Comparison of ENCODE assay signal across 8 mouse cellular contexts in the genomic region with DNA sequence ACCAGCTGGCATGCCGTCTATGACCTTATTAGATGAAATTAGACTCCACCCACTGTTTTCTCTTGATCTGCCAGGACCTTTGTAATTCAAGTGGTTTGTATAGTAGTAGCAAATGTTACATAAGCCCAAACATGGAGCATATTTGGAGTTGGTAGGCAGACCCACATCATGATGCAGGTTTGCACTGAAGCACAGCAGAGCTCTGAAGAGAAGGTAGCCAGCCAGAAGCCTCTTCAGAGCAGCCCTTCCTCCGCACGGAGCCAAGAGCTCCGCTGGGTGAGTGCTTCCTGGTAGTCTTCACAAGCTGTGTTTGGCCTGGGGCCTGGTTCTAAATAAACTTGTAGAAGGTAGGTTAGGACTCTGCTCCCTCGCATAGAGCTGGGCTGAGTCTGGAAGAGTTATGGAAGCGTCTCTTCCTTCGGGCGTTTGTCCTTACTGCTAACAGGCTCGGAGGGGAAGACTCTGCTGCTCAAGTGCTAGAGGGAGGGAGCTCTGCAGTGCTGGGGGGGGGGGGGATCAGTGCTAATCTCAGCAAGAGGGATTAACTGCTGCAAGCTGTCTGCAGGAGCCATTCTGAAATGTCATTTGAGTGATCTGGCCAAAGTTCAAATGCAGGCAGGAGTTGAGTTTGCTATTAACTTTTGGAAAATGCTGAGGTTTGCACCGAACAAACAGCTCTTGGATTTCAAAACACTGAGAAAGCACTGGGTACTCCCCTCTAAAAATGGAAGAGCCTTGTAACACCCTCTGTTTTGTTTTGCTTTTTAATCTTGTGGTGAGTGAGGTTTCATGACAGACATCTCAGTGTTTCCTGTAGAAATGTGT. TPM values are rescaled to one million over a fixed set of nuclear protein-coding genes. Genes with fewer than 3 reads are reported as not detected.
DNase-seq lines count a peak whose midpoint lies in the region; ATAC-seq and TF ChIP-seq lines count a peak whose summit lies in the region.

No protein-coding gene starts in this region.

- H3K9me3 ChIP-seq in embryonic facial prominence, embryonic 15.5 days (replicated peaks), result no peaks in the 10 kb centered on the region
- no peaks in the 10 kb centered on the region for H3K9me3 ChIP-seq in heart, embryonic 15.5 days (replicated peaks)
- H3K9me3 ChIP-seq in kidney, postnatal 0 days (replicated peaks; ENCODE audit: low read length), result no peaks in the 10 kb centered on the region

- peaks cover 41% of the 10 kb centered on the region for H3K4me1 ChIP-seq in embryonic facial prominence, embryonic 15.5 days
- peaks cover 28% of the 10 kb centered on the region for H3K4me1 ChIP-seq in heart, embryonic 15.5 days (replicated peaks)
- H3K4me1 ChIP-seq in kidney, postnatal 0 days (replicated peaks; ENCODE audit: insufficient read depth, low read length), result peaks cover 15% of the 10 kb centered on the region

- H3K4me2 ChIP-seq in embryonic facial prominence, embryonic 15.5 days (replicated peaks), result peak overlapping the region; percentile 40
- H3K4me2 ChIP-seq in heart, embryonic 15.5 days, result peak overlapping the region; percentile 50
- peak overlapping the region; percentile 28 for H3K4me2 ChIP-seq in kidney, postnatal 0 days (ENCODE audit: low read length)

- peak overlapping the region; percentile 24; the same call in 1 of the 2 replicates for H3K9ac ChIP-seq in embryonic facial prominence, embryonic 15.5 days
- peak overlapping the region; percentile 31 for H3K9ac ChIP-seq in heart, embryonic 15.5 days
- H3K9ac ChIP-seq in kidney, postnatal 0 days (ENCODE audit: low read depth, low read length), result peak overlapping the region; percentile 40; the same call in 1 of the 2 replicates

- TF ChIP-seq CTCF in kidney, postnatal 0 days (IDR thresholded peaks at IDR 0.05; ENCODE audit: low read depth), result no peak

- 5% methylated on average over 10 of the region's 10 CpGs for WGBS in embryonic facial prominence, embryonic 15.5 days
- WGBS in heart, embryonic 15.5 days, result 13% methylated on average over 10 of the region's 10 CpGs
- WGBS in kidney, postnatal 0 days, result 18% methylated on average over 10 of the region's 10 CpGs

- ATAC-seq in embryonic facial prominence, embryonic 15.5 days (ENCODE audit: insufficient number of reproducible peaks, low FRiP score, low TSS enrichment, low read depth), result 0 out of 2 replicates have a peak, but pooled peaks have one; percentile 13
- ATAC-seq in heart, embryonic 15.5 days (replicated peaks; ENCODE audit: insufficient number of reproducible peaks, insufficient read depth, low FRiP score, low read depth), result peak; percentile 71
- peak; percentile 84 for ATAC-seq in kidney, postnatal 0 days (replicated peaks; ENCODE audit: low FRiP score, low read depth)

- peak overlapping the region; percentile 83 for H3K27ac ChIP-seq in embryonic facial prominence, embryonic 15.5 days (replicated peaks)
- peak overlapping the region; percentile 67 for H3K27ac ChIP-seq in heart, embryonic 15.5 days
- H3K27ac ChIP-seq in kidney, postnatal 0 days, result peak overlapping the region; percentile 89

- no peaks in the 10 kb centered on the region for H3K36me3 ChIP-seq in embryonic facial prominence, embryonic 15.5 days
- H3K36me3 ChIP-seq in heart, embryonic 15.5 days, result no peaks in the 10 kb centered on the region
- H3K36me3 ChIP-seq in kidney, postnatal 0 days (ENCODE audit: insufficient read depth, low read length), result no peaks in the 10 kb centered on the region

- peak overlapping the region; percentile 16 for H3K4me3 ChIP-seq in embryonic facial prominence, embryonic 15.5 days (replicated peaks)
- H3K4me3 ChIP-seq in heart, embryonic 15.5 days, result peak overlapping the region; percentile 36
- H3K4me3 ChIP-seq in kidney, postnatal 0 days (replicated peaks; ENCODE audit: low read depth, low read length), result no peak overlapping the region

- DNase-seq in ES-CJ7 (ENCODE audit: low read depth, low spot score), result peak; percentile 5
- peak; percentile 9 to 56 for DNase-seq in adrenal gland, postnatal 36 days
- DNase-seq in kidney, postnatal 0 days (ENCODE audit: low spot score), result peak; percentile 46
- DNase-seq in lung, postnatal 25 days (ENCODE audit: low spot score), result peak; percentile 77
- peak; percentile 48 for DNase-seq in retina, postnatal 7 days (ENCODE audit: low read depth, low spot score)
- no peak for DNase-seq in urinary bladder, adult 18-20 months (ENCODE audit: low spot score in 2 of 2)

- no peaks in the 10 kb centered on the region for H3K27me3 ChIP-seq in embryonic facial prominence, embryonic 15.5 days
- H3K27me3 ChIP-seq in heart, embryonic 15.5 days, result no peaks in the 10 kb centered on the region
- H3K27me3 ChIP-seq in kidney, postnatal 0 days (ENCODE audit: insufficient read depth, low read length), result no peaks in the 10 kb centered on the region

RNA-seq across cellular contexts. Expression of a gene that starts 52.9 kb away (rescaled TPM):
- total RNA-seq in adrenal gland, postnatal 36 days (2021), result 100 to 1,000 TPM; 131 to 142 TPM
- polyA plus RNA-seq in embryonic facial prominence, embryonic 15.5 days (2015; fragmentation: Nextera tagmentation; extraction: Ambion mirVana), result 203 and 215 TPM in 2 replicates
- polyA plus RNA-seq in heart, embryonic 15.5 days (2015; fragmentation: Nextera tagmentation; extraction: Ambion mirVana), result 165 TPM in 2 replicates
- polyA plus RNA-seq in kidney, postnatal 0 days (2015; fragmentation: Nextera tagmentation; extraction: Ambion mirVana), result 216 and 226 TPM in 2 replicates

Comparison
In these comparisons a context has a peak if more than half of its experiments do, and no peak if none do; other contexts are left out.
1. DNase-seq: peak in ES-CJ7 (single experiment), adrenal gland, postnatal 36 days (2 of 2), kidney, postnatal 0 days (single experiment), lung, postnatal 25 days (single experiment) and retina, postnatal 7 days (single experiment); none in urinary bladder, adult 18-20 months (0 of 2).
2. ATAC-seq: peak in every context shown above with its lines; median percentile 84 in kidney, postnatal 0 days; 71 in heart, embryonic 15.5 days; 13 in embryonic facial prominence, embryonic 15.5 days.
3. Peak in every context shown above with its lines, with median percentiles within 50 percentile points of each other: H3K27ac ChIP-seq, H3K4me2 ChIP-seq and H3K9ac ChIP-seq.